Mouse (Mus musculus) kidney, embryonic 15.5 days (tissue): ENCODE measurements around the gene Csrp2. TPM values are rescaled to one million over a fixed set of nuclear protein-coding genes. Genes with fewer than 3 reads are reported as not detected.

Experiments used
- ATAC-seq: fragments of 200-750 bp; cut with Nextera tagmentation; replicated peaks from 2 replicates; pipeline ENCODE4 v1.8.0; 2017; ENCODE audit warnings: moderate TSS enrichment; ENCODE audit not compliant: low FRiP score
- H3K27ac ChIP-seq: fragments of 300-500 bp; sonication (generic); 2 replicates; pipeline ENCODE4 v1.5.1; 2015; ENCODE audit warnings: mild to moderate bottlenecking, inconsistent platforms
- H3K27me3 ChIP-seq: fragments of 300-500 bp; sonication (generic); 2 replicates; pipeline ENCODE4 v1.6.1; 2015; ENCODE audit warnings: inconsistent platforms
- H3K36me3 ChIP-seq: fragments of 300-500 bp; sonication (generic); 2 replicates; pipeline ENCODE4 v1.6.1; 2015; ENCODE audit warnings: inconsistent platforms
- H3K4me1 ChIP-seq: fragments of 300-500 bp; sonication (generic); 2 replicates; pipeline ENCODE4 v1.6.1; 2015; ENCODE audit warnings: inconsistent platforms
- H3K4me2 ChIP-seq: fragments of 300-500 bp; sonication (generic); 2 replicates; pipeline ENCODE4 v1.6.1; 2015; ENCODE audit warnings: moderate library complexity, mild to moderate bottlenecking, inconsistent platforms
- H3K4me3 ChIP-seq: fragments of 300-500 bp; sonication (generic); replicated peaks from 2 replicates; pipeline ENCODE4 v1.5.1; 2015; ENCODE audit warnings: mild to moderate bottlenecking, inconsistent platforms
- H3K9ac ChIP-seq: fragments of 300-500 bp; sonication (generic); 2 replicates; pipeline ENCODE4 v1.6.1; 2015; ENCODE audit warnings: mild to moderate bottlenecking, inconsistent platforms
- H3K9me3 ChIP-seq: fragments of 300-500 bp; sonication (generic); replicated peaks from 2 replicates; pipeline ENCODE4 v1.6.1; 2016; ENCODE audit warnings: inconsistent platforms
- WGBS: fragments of 180-500 bp; shearing (Covaris S2); methylation state at CpG from one replicate; pipeline ENCODE4 v1.1.7; 2015; ENCODE audit warnings: mixed read lengths; 5-methylcytosine and 5-hydroxymethylcytosine counted together
- polyA plus RNA-seq: library from polyadenylated mRNA; unstranded; fragments of >200 nt; fragmentation: Nextera tagmentation; extraction: Ambion mirVana; gene quantifications from 2 replicates; pipeline ENCODE4 v1.2.1, GENCODE M21; 2015

Csrp2 gene
- polyA plus RNA-seq, 1 experiment from 2014 or later: 189 TPM

GRCm38 (mm10) chr10:110977379-110977778 lies 57.8 kb downstream of the Csrp2 start:
- ATAC-seq: no peak
- H3K4me2 ChIP-seq: no peak overlapping the region
- no peak overlapping the region for H3K4me3 ChIP-seq
- no peaks in the 10 kb centered on the region for H3K4me1 ChIP-seq
- no peaks in the 10 kb centered on the region for H3K27me3 ChIP-seq
- 36% methylated on average over 2 of the region's 2 CpGs for WGBS
- H3K36me3 ChIP-seq: peaks cover 58% of the 10 kb centered on the region
- H3K9me3 ChIP-seq: no peaks in the 10 kb centered on the region
- H3K27ac ChIP-seq: no peak overlapping the region
- H3K9ac ChIP-seq: no peak overlapping the region

- H3K27me3 ChIP-seq: no peaks in the 10 kb centered on the region
- no peaks in the 10 kb centered on the region for H3K9me3 ChIP-seq
- H3K27ac ChIP-seq: no peak overlapping the region
- no peaks in the 10 kb centered on the region for H3K4me1 ChIP-seq
- no peak overlapping the region for H3K9ac ChIP-seq
- H3K36me3 ChIP-seq: peaks cover 48% of the 10 kb centered on the region
- 90% methylated on average over 2 of the region's 2 CpGs for WGBS
- H3K4me2 ChIP-seq: no peak overlapping the region
- H3K4me3 ChIP-seq: no peak overlapping the region
- ATAC-seq: no peak
Measured at GRCm38 (mm10) chr10:110979431-110979830, 59.8 kb downstream of the Csrp2 start.

DNA sequence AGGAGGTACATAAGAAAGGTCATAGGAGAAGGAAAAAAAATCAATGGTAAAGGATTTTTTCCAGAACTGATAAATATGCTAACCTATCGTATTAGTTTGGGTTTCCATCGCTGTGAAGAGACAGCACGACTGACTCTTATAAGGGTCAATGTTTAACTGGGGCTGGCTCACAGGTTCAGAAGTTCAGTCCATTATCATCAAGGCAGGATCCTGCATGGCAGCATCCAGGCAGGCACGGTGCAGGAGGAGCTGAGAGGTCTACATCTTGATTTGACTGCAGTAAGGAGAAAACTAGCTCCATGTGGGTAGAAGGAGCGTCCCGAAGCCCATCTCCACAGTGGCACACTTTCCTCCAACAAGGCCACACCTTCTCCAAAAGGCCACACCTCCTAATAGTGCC lies 60.9 kb downstream of the Csrp2 start:
- no peak overlapping the region for H3K4me3 ChIP-seq
- no peak overlapping the region for H3K27ac ChIP-seq
- no peaks in the 10 kb centered on the region for H3K27me3 ChIP-seq
- H3K9me3 ChIP-seq: no peaks in the 10 kb centered on the region
- H3K4me1 ChIP-seq: no peaks in the 10 kb centered on the region
- no peak overlapping the region for H3K9ac ChIP-seq
- H3K36me3 ChIP-seq: peaks cover 42% of the 10 kb centered on the region
- ATAC-seq: no peak
- 89% methylated on average over 6 of the region's 6 CpGs for WGBS
- H3K4me2 ChIP-seq: no peak overlapping the region

GRCm38 (mm10) chr10:110982771-110983170 lies 63.2 kb downstream of the Csrp2 start:
- Histone ChIP-seq H3K9me3 (no peaks in the 10 kb centered on the region), H3K27me3 (no peaks in the 10 kb centered on the region), H3K4me3 (no peak overlapping the region), H3K4me1 (0 out of 2 replicates have a peak, but pooled peaks cover 2% of the 10 kb centered on the region), H3K27ac (no peak overlapping the region), H3K9ac (no peak overlapping the region), H3K36me3 (peaks cover 31% of the 10 kb centered on the region), H3K4me2 (no peak overlapping the region)
- ATAC-seq: no peak
- 82% methylated on average over 4 of the region's 4 CpGs for WGBS

- H3K4me1 ChIP-seq: peaks cover 9% of the 10 kb centered on the region
- no peak overlapping the region for H3K9ac ChIP-seq
- ATAC-seq: no peak
- H3K4me3 ChIP-seq: no peak overlapping the region
- no peaks in the 10 kb centered on the region for H3K27me3 ChIP-seq
- H3K9me3 ChIP-seq: no peaks in the 10 kb centered on the region
- H3K36me3 ChIP-seq: no peaks in the 10 kb centered on the region
- H3K27ac ChIP-seq: no peak overlapping the region
- no peak overlapping the region for H3K4me2 ChIP-seq
- WGBS: 87% methylated on average over 17 of the region's 17 CpGs
Measured at GRCm38 (mm10) chr10:110986682-110987081, 67.1 kb downstream of the Csrp2 start.

Other genes starting within 250 kb of the Csrp2 start
- 26.5 and 29.5 TPM in 2 replicates for gene E2f7, start 174.3 kb upstream of the Csrp2 start, polyA plus RNA-seq
- gene Zdhhc17, start 90.4 kb downstream of the Csrp2 start, polyA plus RNA-seq: 24.7 and 24.9 TPM in 2 replicates
- gene Osbpl8, start 245.0 kb downstream of the Csrp2 start, polyA plus RNA-seq: 9.0 and 9.6 TPM in 2 replicates